Mouse (Mus musculus) midbrain, embryonic 16.5 days (tissue): Measurements from ENCODE around the gene Cyyr1. TPM values are rescaled to one million over a fixed set of nuclear protein-coding genes. Genes with fewer than 3 reads are reported as not detected.

Source experiments
- ATAC-seq: fragments of 200-750 bp; cut with Nextera tagmentation; 2 replicates; pipeline ENCODE4 v1.8.0; 2017; ENCODE audit warnings: moderate TSS enrichment
- H3K27ac ChIP-seq: fragments of 300-500 bp; sonication (generic); 2 replicates; pipeline ENCODE4 v1.5.1; 2014; ENCODE audit warnings: mild to moderate bottlenecking, low read length, mixed read lengths
- H3K27me3 ChIP-seq: fragments of 300-500 bp; sonication (generic); 2 replicates; pipeline ENCODE4 v1.6.1; 2014; ENCODE audit warnings: low read depth, low read length, mixed read lengths; ENCODE audit not compliant: control insufficient read depth, insufficient read depth
- H3K36me3 ChIP-seq: fragments of 300-500 bp; sonication (generic); 2 replicates; pipeline ENCODE4 v1.6.1; 2014; ENCODE audit warnings: mild to moderate bottlenecking, low read length, moderate library complexity, mixed read lengths; ENCODE audit not compliant: control insufficient read depth, insufficient read depth
- H3K4me1 ChIP-seq: fragments of 300-500 bp; sonication (generic); 2 replicates; pipeline ENCODE4 v1.6.1; 2014; ENCODE audit warnings: mild to moderate bottlenecking, low read length, mixed read lengths; ENCODE audit not compliant: control insufficient read depth, insufficient read depth
- H3K4me2 ChIP-seq: fragments of 300-500 bp; sonication (generic); 2 replicates; pipeline ENCODE4 v1.6.1; 2014; ENCODE audit warnings: mild to moderate bottlenecking, low read length, mixed read lengths
- H3K4me3 ChIP-seq: fragments of 300-500 bp; sonication (generic); 2 replicates; pipeline ENCODE4 v1.5.1; 2014; ENCODE audit warnings: low read depth, mild to moderate bottlenecking, low read length, moderate library complexity, mixed read lengths
- H3K9ac ChIP-seq: fragments of 300-500 bp; sonication (generic); 2 replicates; pipeline ENCODE4 v1.6.1; 2014; ENCODE audit warnings: low read depth, low read length, mixed read lengths
- H3K9me3 ChIP-seq: fragments of 300-500 bp; sonication (generic); replicated peaks from 2 replicates; pipeline ENCODE4 v1.6.1; 2014; ENCODE audit warnings: mild to moderate bottlenecking, low read length, mixed read lengths; ENCODE audit not compliant: control insufficient read depth, poor library complexity, severe bottlenecking
- WGBS: fragments of 180-500 bp; shearing (Covaris S2); extraction: QIAGEN DNeasy Blood & Tissue Kit; methylation state at CpG from one replicate; pipeline ENCODE4 v1.1.7; 2014; 5-methylcytosine and 5-hydroxymethylcytosine counted together
- polyA plus RNA-seq: library from polyadenylated mRNA; unstranded; fragments of >200 nt; fragmentation: Nextera tagmentation; extraction: Ambion mirVana; gene quantifications from 2 replicates; pipeline ENCODE4 v1.2.1, GENCODE M21; 2015

Cyyr1 gene
- polyA plus RNA-seq, 1 experiment from 2014 or later: 1.8 TPM

DNA sequence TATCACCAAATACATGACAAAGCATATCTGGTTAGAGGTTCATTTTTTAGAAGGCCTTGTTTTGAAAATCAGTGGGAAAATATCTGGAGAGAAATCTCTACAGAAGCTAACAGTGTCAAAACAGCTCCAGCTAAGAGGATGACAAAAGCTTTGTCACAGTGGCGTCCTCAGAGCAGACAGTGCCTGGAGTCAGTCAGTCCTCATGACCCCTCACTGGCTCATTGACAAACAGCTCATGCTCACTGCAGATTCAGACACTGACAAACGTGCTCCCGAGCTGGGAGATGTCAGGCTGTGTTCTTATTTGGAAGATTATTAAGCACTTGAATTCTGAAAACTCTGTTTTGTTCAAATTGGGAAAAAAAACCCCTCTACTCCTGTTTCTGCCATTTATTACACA is 124.0 kb downstream of the Cyyr1 start:
- Histone ChIP-seq H3K9me3 (no peaks in the 10 kb centered on the region), H3K36me3 (no peaks in the 10 kb centered on the region), H3K27ac (peak overlapping the region; percentile 51), H3K9ac (no peak overlapping the region), H3K4me3 (no peak overlapping the region), H3K27me3 (no peaks in the 10 kb centered on the region), H3K4me2 (no peak overlapping the region), H3K4me1 (peaks cover 4% of the 10 kb centered on the region)
- WGBS: 8% methylated on average over 3 of the region's 3 CpGs
- ATAC-seq: peak; percentile 83

DNA sequence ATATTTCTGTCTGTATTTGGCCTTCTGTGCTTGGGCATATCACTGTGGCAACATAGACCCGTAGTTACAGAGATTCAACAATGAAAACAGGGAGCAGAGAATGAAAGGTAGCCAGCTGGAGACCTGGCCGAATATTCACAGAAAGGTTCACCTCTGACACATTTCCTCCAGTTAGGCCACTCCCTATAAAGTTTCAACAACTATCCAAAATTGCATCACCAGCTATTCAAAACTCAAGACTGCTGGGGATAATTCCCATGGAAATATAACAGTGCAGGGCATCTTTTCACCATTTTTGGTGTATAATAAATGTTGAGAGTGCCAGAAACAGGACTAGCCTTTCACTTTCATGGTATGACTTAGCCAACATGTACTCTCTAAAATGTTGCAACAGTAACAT is 130.3 kb downstream of the Cyyr1 start:
- Histone ChIP-seq H3K9ac (no peak overlapping the region), H3K4me2 (no peak overlapping the region), H3K4me3 (no peak overlapping the region)

DNA sequence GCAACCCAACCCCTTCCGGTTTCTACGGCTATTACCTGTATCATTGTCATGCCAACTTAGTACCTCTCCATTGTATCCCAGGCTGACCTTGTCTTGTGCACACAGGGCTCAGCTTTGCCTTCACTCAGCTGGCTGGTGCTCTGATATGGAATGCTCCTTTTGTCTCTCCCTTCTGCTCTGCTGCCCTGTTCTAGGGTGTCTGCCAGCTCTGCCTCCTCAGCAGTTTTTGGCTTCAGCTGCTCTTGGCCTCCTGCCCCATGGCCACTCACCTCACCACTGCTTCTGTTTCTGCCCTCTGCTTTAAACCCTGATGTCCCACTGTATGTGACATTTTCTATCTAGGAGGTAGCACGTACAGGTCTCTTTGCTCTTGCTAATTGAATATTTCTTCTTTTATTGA is 137.8 kb downstream of the Cyyr1 start:
- 79% methylated on average over 3 of the region's 3 CpGs for WGBS
- Histone ChIP-seq H3K9me3 (no peaks in the 10 kb centered on the region), H3K27me3 (no peaks in the 10 kb centered on the region)

More for the DNA sequence above, 130.3 kb downstream of the Cyyr1 start:
- Histone ChIP-seq H3K27ac (no peak overlapping the region), H3K36me3 (no peaks in the 10 kb centered on the region), H3K27me3 (no peaks in the 10 kb centered on the region), H3K4me1 (no peaks in the 10 kb centered on the region), H3K9me3 (no peaks in the 10 kb centered on the region)
- WGBS: 76% methylated on average over 2 of the region's 2 CpGs
- no peak for ATAC-seq

DNA sequence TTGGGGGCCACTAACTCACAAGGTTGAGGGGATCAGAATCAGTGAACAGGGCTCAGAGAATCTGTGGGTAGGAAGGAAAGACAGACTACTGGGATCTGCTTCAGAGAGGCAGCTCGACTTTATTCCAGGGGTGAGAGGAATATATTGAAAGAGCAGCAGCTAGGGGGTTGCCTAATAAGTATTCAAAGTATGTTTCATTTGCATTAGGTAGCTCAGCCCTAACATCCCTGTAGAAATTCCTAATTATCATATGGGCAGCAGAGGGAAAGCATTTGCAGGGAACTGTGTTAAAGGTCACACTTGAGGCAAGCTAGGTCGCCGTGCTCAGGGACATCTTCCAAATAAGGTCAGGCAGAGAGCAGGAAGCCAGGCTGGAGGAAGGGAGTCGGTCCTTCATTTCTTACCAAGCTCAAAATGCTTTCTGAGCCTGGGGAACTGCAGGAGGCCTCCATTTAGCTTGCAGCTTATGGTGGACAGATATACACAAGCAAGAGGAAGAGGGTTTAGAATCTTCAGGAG is 159.7 kb downstream of the Cyyr1 start:
- ATAC-seq: no peak
- WGBS: 25% methylated on average over 4 of the region's 4 CpGs
- H3K36me3 ChIP-seq: no peaks in the 10 kb centered on the region
- H3K4me2 ChIP-seq: no peak overlapping the region
- no peak overlapping the region for H3K9ac ChIP-seq
- no peak overlapping the region for H3K27ac ChIP-seq
- H3K27me3 ChIP-seq: no peaks in the 10 kb centered on the region
- H3K4me1 ChIP-seq: no peaks in the 10 kb centered on the region
- no peak overlapping the region for H3K4me3 ChIP-seq
- H3K9me3 ChIP-seq: no peaks in the 10 kb centered on the region

More for the DNA sequence above, 137.8 kb downstream of the Cyyr1 start:
- no peak overlapping the region for H3K4me3 ChIP-seq
- H3K4me1 ChIP-seq: no peaks in the 10 kb centered on the region
- ATAC-seq: 0 out of 2 replicates have a peak, but pooled peaks have one; percentile 45
- no peak overlapping the region for H3K9ac ChIP-seq
- no peak overlapping the region for H3K4me2 ChIP-seq
- no peaks in the 10 kb centered on the region for H3K36me3 ChIP-seq
- H3K27ac ChIP-seq: no peak overlapping the region

DNA sequence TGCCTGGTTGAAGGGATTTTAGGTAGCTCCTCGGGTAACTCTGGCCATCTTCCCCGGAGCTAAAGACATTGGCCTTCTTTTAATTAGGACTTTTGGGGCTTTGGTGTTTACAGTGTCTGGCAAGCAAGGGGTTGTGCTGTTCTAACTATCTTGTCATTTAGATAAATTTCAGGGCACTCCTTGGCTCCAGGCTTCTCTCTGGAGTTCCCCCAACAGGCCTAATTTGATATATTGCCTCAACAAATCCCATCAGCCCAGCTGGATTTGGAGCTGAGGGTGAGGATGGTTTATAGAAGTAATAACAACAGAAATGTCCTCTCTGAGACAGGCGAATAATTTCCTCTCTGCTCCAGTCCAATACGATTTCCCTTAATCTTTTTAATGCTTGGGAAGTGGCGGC is 166.4 kb downstream of the Cyyr1 start:
- ATAC-seq: no peak
- Histone ChIP-seq H3K9ac (no peak overlapping the region), H3K9me3 (no peaks in the 10 kb centered on the region), H3K27me3 (no peaks in the 10 kb centered on the region), H3K4me2 (no peak overlapping the region), H3K4me3 (no peak overlapping the region), H3K36me3 (no peaks in the 10 kb centered on the region), H3K27ac (no peak overlapping the region), H3K4me1 (no peaks in the 10 kb centered on the region)
- 50% methylated on average over 5 of the region's 5 CpGs for WGBS

Other genes with a start within 250 kb of the Cyyr1 start
- 6.1 and 7.5 TPM in 2 replicates for gene Adamts1, start 249.7 kb upstream of the Cyyr1 start, polyA plus RNA-seq